Mouse (Mus musculus) hindbrain, embryonic 11.5 days (tissue): Measurements from ENCODE around the gene Sertad4. TPM values are rescaled to one million over a fixed set of nuclear protein-coding genes. Genes with fewer than 3 reads are reported as not detected.
A peak's percentile ranks its signal among the peaks of the same experiment; 100 is the strongest.

Source experiments
- ATAC-seq: fragments of 200-750 bp; cut with Nextera tagmentation; 2 replicates; pipeline ENCODE4 v1.8.0; 2017; ENCODE audit warnings: mild to moderate bottlenecking, moderate TSS enrichment, moderate library complexity; ENCODE audit not compliant: low FRiP score
- DNase-seq: peaks from one replicate; pipeline ENCODE4 v3.0.0-alpha.2; 2015; ENCODE audit warnings: low spot score
- H3K27ac ChIP-seq: fragments of 300-500 bp; sonication (generic); 2 replicates; pipeline ENCODE4 v1.5.1; 2014; ENCODE audit warnings: mild to moderate bottlenecking, low read depth, low read length
- H3K27me3 ChIP-seq: fragments of 300-500 bp; sonication (generic); 2 replicates; pipeline ENCODE4 v1.6.1; 2014; ENCODE audit warnings: mild to moderate bottlenecking, low read length, moderate library complexity, mixed read lengths; ENCODE audit not compliant: control insufficient read depth, insufficient read depth
- H3K36me3 ChIP-seq: fragments of 300-500 bp; sonication (generic); 2 replicates; pipeline ENCODE4 v1.6.1; 2014; ENCODE audit warnings: mild to moderate bottlenecking, low read length, moderate library complexity, mixed read lengths; ENCODE audit not compliant: control insufficient read depth, insufficient read depth
- H3K4me1 ChIP-seq: fragments of 300-500 bp; sonication (generic); replicated peaks from 2 replicates; pipeline ENCODE4 v1.6.1; 2014; ENCODE audit warnings: low read length, mixed read lengths; ENCODE audit not compliant: control insufficient read depth, insufficient read depth
- H3K4me2 ChIP-seq: fragments of 300-500 bp; sonication (generic); replicated peaks from 2 replicates; pipeline ENCODE4 v1.6.1; 2014; ENCODE audit warnings: mild to moderate bottlenecking, low read depth, low read length
- H3K4me3 ChIP-seq: fragments of 300-500 bp; sonication (generic); 2 replicates; pipeline ENCODE4 v1.5.1; 2014; ENCODE audit warnings: low read depth, low read length
- H3K9ac ChIP-seq: fragments of 300-500 bp; sonication (generic); 2 replicates; pipeline ENCODE4 v1.6.1; 2014; ENCODE audit warnings: low read depth, low read length
- H3K9me3 ChIP-seq: fragments of 300-500 bp; sonication (generic); 2 replicates; pipeline ENCODE4 v1.6.1; 2016; ENCODE audit warnings: low read length; ENCODE audit not compliant: control insufficient read depth
- WGBS: fragments of 180-500 bp; shearing (Covaris S2); extraction: QIAGEN DNeasy Blood & Tissue Kit; methylation state at CpG from one replicate; pipeline ENCODE4 v1.1.7; 2014; 5-methylcytosine and 5-hydroxymethylcytosine counted together
- polyA plus RNA-seq: library from polyadenylated mRNA; unstranded; fragments of >200 nt; fragmentation: Nextera tagmentation; extraction: Ambion mirVana; gene quantifications from 2 replicates; pipeline ENCODE4 v1.2.1, GENCODE M21; 2014

Gene Sertad4
- polyA plus RNA-seq, 1 experiment from 2014 or later = 21.3 TPM

DNA sequence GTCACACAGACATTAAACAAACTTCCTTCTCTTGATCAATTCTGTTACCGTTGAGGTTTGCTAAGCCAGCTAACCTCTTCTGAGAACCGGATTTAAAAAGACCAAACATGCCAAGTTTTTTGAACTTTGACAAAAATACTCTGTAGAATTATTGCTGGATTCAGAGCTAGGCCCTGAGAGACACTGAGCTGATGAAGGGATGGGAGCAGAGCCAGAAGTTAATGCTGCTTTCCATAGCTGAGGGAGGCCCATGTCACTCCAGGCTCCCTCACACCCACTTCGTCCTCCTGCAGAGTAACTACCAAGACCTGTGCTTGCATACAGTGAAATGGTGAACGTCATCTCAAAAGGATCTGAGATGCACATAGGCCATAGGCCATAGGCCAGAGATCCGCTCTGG, 43.3 kb downstream of the Sertad4 start:
- Histone ChIP-seq H3K27me3 (no peaks in the 10 kb centered on the region), H3K4me2 (no peak overlapping the region), H3K9me3 (no peaks in the 10 kb centered on the region), H3K4me3 (no peak overlapping the region), H3K27ac (no peak overlapping the region), H3K9ac (no peak overlapping the region), H3K4me1 (no peaks in the 10 kb centered on the region), H3K36me3 (no peaks in the 10 kb centered on the region)
- DNase-seq (no peak), ATAC-seq (no peak)
- 88% methylated on average over 5 of the region's 5 CpGs for WGBS

DNA sequence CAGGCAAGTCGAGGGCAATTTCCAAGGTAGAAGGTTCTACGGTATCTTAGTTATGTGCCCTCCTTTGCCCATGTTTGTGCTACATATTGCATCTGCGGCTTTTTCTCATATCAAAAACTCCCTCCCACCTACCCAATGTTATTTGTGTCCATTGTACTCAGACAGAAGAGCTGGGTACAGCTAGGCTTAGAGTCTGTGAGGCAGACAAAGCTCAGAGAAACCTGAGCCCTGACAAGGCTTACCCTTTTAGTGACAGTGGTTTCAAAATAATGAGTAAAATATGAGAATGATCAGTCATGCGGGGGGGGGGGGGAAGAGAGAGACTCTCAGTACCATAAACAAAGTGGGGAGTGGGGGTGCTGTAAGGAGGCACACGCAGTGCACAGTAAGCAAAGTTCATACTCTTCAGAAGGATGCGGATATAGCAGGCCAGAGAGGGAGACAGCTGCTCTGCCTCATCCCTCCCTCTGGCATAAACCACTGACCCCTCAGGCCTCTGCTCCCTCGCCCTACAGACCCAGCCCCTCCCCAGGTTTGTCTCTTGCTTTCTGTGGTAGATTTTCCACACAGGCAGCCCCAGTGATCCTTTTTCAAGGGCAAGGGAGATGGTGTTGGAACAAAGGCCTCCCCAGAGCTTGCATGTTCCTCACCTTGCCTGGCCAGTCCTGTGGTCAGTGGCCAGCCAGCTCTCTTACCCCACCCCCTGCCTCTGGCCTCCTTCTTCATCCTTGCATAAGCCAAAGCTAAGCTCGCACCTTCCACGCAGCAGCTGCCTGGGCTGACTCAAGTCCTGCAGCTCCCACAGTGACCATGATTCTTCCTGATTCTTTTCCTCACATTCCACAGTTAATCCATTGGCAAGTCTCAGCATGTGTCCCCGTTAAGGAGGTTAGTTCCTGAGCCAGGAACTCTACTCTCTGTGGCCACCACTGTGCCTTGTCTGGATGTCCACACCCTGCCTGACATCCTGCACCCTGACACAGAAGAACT, 49.1 kb downstream of the Sertad4 start:
- 62% methylated on average over 10 of the region's 10 CpGs for WGBS
- ATAC-seq (no peak), DNase-seq (no peak)

DNA sequence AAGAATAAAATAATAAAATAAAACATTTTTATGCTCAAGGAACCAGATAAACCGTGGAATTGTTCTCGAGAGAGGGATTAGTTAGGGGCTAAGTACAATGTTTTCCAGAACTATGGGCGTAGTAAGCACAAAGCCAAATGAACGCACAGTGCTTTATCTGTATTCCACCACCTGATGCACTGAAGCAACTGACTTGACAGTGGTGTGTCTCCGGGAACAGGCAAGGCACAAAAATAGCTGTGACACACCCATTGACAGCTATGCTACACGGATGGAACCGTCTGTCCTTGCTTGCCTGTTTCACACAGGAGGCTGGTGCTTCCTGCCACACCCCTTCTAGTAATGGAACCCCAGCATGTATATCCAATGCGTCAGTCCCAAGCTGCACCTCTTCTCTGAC, 55.2 kb downstream of the Sertad4 start:
- DNase-seq (no peak), ATAC-seq (no peak)
- H3K9me3 ChIP-seq = no peaks in the 10 kb centered on the region
- 0 out of 2 replicates have a peak, but pooled peaks cover 2% of the 10 kb centered on the region for H3K4me1 ChIP-seq
- no peaks in the 10 kb centered on the region for H3K27me3 ChIP-seq
- H3K4me2 ChIP-seq = no peak overlapping the region
- H3K36me3 ChIP-seq = no peaks in the 10 kb centered on the region
- WGBS = 92% methylated on average over 8 of the region's 8 CpGs
- H3K27ac ChIP-seq = no peak overlapping the region
- no peak overlapping the region for H3K9ac ChIP-seq
- H3K4me3 ChIP-seq = no peak overlapping the region

More for the DNA sequence above, 49.1 kb downstream of the Sertad4 start:
- no peak overlapping the region for H3K27ac ChIP-seq
- H3K27me3 ChIP-seq = no peaks in the 10 kb centered on the region
- no peaks in the 10 kb centered on the region for H3K9me3 ChIP-seq
- H3K4me2 ChIP-seq = no peak overlapping the region
- H3K36me3 ChIP-seq = no peaks in the 10 kb centered on the region
- no peak overlapping the region for H3K9ac ChIP-seq
- H3K4me3 ChIP-seq = no peak overlapping the region
- no peaks in the 10 kb centered on the region for H3K4me1 ChIP-seq

DNA sequence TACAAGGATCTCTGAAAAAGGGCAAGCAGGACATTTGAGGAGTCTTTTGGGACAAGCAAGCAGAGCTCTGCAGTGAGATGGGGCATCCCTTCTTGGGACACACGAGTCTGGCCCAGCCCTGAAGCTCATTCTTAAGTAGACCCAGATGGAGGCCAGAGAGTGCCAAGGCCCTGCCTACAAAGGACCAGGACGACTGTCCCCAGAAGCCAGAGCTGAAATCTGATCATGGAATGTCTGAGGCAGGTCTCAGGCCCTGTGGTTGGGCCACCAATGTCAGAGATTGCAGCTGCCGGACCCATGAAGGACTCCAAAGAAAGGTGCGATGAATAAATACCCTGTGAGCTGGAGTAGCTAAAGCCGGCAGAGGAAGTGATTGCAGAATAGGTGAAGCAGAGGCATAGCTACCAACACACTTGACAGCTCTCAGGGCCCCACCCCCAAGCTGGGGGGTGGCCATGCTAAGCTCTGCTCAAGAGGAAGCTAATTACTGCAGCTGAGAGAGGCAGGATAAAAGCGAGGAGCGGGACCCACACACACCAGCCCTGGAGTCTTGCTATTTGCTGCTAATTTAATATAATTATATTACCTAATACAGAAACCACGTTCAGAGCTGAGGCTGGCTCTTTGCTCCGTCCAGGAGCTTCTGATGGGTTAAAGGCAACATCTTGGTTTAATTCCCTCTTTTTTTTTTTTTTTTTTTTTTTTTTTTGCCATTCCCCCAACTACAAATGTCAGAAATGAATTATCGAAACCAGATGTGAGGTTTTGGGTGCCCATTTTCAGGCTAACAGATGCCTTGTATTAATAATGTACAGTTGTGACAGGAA, 56.2 kb downstream of the Sertad4 start:
- Histone ChIP-seq H3K27ac (no peak overlapping the region), H3K4me2 (no peak overlapping the region), H3K4me3 (no peak overlapping the region), H3K36me3 (no peaks in the 10 kb centered on the region), H3K9ac (no peak overlapping the region), H3K9me3 (no peaks in the 10 kb centered on the region), H3K27me3 (no peaks in the 10 kb centered on the region), H3K4me1 (0 out of 2 replicates have a peak, but pooled peaks cover 2% of the 10 kb centered on the region)
- 39% methylated on average over 10 of the region's 10 CpGs for WGBS
- ATAC-seq (0 out of 2 replicates have a peak, but pooled peaks have one; percentile 13), DNase-seq (peak; percentile 41)

DNA sequence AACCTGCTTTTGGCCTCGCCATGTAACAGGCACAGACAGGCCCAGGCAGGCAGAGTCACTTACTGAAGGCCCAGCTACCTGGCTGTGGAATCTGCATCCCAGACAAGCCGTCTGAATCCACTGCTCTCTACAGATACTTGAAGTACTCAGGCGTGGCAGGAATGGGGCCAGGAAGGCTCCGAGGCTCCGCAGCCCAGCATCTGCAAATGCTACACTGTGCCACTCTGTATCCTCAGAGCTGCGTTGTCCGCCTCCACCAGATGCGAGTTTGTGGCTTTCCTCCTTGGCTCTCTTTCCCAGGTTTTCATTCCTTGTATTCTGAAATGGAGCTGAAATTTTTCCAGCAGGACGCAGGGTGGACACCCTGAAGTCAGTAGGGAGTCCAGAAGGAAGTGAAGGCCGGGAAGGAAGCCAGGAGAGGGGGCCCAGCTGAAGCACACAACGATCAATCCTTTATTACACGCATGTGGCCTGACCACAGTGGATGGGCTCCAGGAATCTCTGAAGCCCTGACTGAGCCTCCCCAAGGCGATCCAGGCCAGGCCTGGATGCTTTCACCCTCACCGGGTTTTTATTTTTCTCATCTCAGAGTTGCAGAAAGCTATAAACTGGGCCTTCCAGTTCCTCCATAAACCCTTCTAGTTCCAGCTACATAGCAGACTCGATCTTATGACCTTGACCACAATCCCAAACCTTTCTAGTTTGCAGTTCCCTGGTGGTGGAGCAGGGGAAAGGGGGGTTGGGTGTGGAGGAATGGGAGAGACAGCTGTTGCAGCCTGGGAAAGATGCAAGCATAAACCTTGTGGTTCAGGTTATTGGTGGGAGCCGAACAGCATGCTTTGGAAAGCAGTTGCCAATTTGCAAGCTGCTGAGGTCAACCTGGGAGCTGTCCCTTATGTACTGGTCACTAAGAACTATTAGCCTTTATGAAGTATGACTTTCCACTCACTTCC, 57.1 kb downstream of the Sertad4 start:
- Histone ChIP-seq H3K9ac (no peak overlapping the region), H3K4me3 (no peak overlapping the region), H3K4me2 (no peak overlapping the region), H3K4me1 (0 out of 2 replicates have a peak, but pooled peaks cover 2% of the 10 kb centered on the region), H3K27ac (no peak overlapping the region), H3K27me3 (no peaks in the 10 kb centered on the region), H3K9me3 (no peaks in the 10 kb centered on the region), H3K36me3 (no peaks in the 10 kb centered on the region)
- WGBS = 70% methylated on average over 16 of the region's 16 CpGs
- DNase-seq = no peak
- no peak for ATAC-seq

DNA sequence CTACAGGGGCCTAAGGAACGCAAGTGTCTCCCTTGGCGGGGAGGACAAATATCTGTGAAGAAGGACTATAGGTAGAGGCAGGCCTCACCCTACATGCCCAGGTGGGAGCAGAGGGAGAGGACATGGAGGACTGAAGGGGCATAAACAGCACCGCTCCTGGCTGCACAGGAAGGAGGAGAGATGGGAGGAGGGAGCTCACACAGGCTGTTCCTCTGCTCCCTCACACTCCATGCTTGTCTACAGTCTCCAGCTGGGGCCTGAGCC, 58.6 kb downstream of the Sertad4 start:
- H3K9me3 ChIP-seq = no peaks in the 10 kb centered on the region
- H3K4me2 ChIP-seq = no peak overlapping the region
- H3K9ac ChIP-seq = no peak overlapping the region
- DNase-seq (no peak), ATAC-seq (no peak)
- H3K27me3 ChIP-seq = no peaks in the 10 kb centered on the region
- H3K27ac ChIP-seq = peak overlapping the region; percentile 53; the same call in 1 of the 2 replicates
- H3K4me3 ChIP-seq = no peak overlapping the region
- 0 out of 2 replicates have a peak, but pooled peaks cover 2% of the 10 kb centered on the region for H3K4me1 ChIP-seq
- H3K36me3 ChIP-seq = no peaks in the 10 kb centered on the region
- 28% methylated on average over 3 of the region's 3 CpGs for WGBS

DNA sequence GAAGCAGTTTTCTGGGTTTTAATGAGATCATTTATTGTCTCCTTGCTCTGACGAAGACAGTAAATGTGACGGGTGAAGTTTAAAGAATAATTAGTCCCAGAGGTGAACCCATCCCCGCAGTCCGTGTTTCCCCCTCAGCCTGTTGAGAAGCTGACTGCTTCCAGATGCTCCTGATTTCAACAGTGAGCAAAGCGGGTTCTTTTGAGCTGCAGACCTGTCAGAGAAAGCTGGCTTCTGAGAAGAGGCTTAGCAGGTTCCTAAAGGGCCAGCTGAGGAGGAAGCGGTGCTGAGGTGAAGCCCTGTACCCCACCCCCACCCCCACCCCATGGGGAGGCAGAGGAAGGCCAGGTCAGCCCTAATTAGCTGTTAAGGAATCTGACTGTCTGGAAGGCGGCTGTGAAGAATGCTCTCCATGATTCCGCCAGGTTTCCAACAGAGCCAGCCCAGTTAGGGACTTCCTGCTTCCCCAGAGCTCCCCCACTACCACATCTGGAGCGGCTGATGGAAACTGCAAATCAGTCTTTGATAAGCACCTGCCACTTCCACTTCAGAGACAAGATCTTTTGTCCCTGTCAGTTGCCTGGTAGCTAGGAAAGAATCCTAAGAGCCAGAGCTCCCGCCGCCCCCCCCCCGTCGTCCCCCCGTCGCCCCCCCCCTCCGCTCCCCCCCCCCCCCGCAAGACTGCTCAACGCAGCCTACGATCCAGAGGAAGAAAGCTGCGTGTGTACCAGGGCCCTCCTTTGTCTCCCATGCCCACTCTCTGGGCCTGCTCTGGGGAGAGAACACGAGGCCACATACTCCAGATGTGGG, 59.1 kb downstream of the Sertad4 start:
- Histone ChIP-seq H3K36me3 (no peaks in the 10 kb centered on the region), H3K9me3 (no peaks in the 10 kb centered on the region), H3K9ac (peak overlapping the region; percentile 20; the same call in 1 of the 2 replicates), H3K27me3 (no peaks in the 10 kb centered on the region), H3K27ac (peak overlapping the region; percentile 53; the same call in 1 of the 2 replicates), H3K4me1 (0 out of 2 replicates have a peak, but pooled peaks cover 2% of the 10 kb centered on the region), H3K4me3 (no peak overlapping the region), H3K4me2 (no peak overlapping the region)
- DNase-seq = peak; percentile 44
- ATAC-seq = peak; percentile 46; the same call in 1 of the 2 replicates
- WGBS = 9% methylated on average over 12 of the region's 21 CpGs
